Mouse (Mus musculus) testis, adult 2 months (tissue): Measurements from ENCODE around the gene Igf1r.

Experiments used
- CTCF ChIP-seq: fragments of 200-500 bp; IDR thresholded peaks from 2 replicates; pipeline ENCODE4 v1.5.1; 2012; ENCODE audit warnings: low read depth, mild to moderate bottlenecking, inconsistent platforms, low read length, moderate library complexity; ENCODE audit not compliant: control insufficient read depth, insufficient read depth, insufficient replicate concordance
- POLR2A ChIP-seq: fragments of 200-500 bp; IDR thresholded peaks from 2 replicates; pipeline ENCODE4 v1.6.1; 2012; ENCODE audit warnings: low read depth, mild to moderate bottlenecking, inconsistent platforms, low read length, moderate library complexity; ENCODE audit not compliant: control insufficient read depth

DNA sequence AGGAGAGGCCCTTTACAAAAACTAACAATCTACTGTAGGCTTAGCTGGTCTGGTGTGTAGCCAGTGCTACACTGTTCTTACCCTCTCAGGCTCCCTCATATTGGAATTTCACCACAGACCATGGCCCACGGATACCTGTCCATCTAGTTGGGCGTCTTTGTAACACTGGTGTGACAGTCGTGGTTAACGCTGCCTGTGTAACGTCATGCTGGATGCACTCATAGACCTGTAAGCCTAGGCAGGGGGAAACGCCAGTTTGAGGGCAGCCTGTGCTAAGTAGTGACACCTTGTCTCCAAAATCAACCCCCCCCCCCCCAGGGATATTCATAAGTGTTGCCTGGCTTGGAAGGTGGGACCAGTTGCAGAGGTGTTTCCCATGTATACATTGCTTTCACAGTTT lies 4.7 kb downstream of the Igf1r start:
- no peak for TF ChIP-seq CTCF
- no peak for TF ChIP-seq POLR2A
